Mouse (Mus musculus) limb, embryonic 15.5 days (tissue): ENCODE data around the gene Myh4. TPM values are rescaled to one million over a fixed set of nuclear protein-coding genes. Genes with fewer than 3 reads are reported as not detected.

ENCODE experiments used
- ATAC-seq: fragments of 200-750 bp; cut with Nextera tagmentation; 2 replicates; pipeline ENCODE4 v1.8.0; 2017; ENCODE audit warnings: low read depth, moderate TSS enrichment; ENCODE audit not compliant: insufficient number of reproducible peaks, low FRiP score, low TSS enrichment
- H3K27ac ChIP-seq: fragments of 300-500 bp; sonication (generic); 2 replicates; pipeline ENCODE4 v1.5.1; 2015; ENCODE audit warnings: moderate library complexity, mild to moderate bottlenecking, inconsistent platforms
- H3K27me3 ChIP-seq: fragments of 300-500 bp; sonication (generic); 2 replicates; pipeline ENCODE4 v1.6.1; 2015; ENCODE audit warnings: inconsistent platforms
- H3K36me3 ChIP-seq: fragments of 300-500 bp; sonication (generic); 2 replicates; pipeline ENCODE4 v1.6.1; 2015; ENCODE audit warnings: inconsistent platforms
- H3K4me1 ChIP-seq: fragments of 300-500 bp; sonication (generic); 2 replicates; pipeline ENCODE4 v1.6.1; 2015; ENCODE audit warnings: inconsistent platforms
- H3K4me2 ChIP-seq: fragments of 300-500 bp; sonication (generic); 2 replicates; pipeline ENCODE4 v1.6.1; 2015; ENCODE audit warnings: mild to moderate bottlenecking, inconsistent platforms
- H3K4me3 ChIP-seq: fragments of 300-500 bp; sonication (generic); 2 replicates; pipeline ENCODE4 v1.5.1; 2015; ENCODE audit warnings: mild to moderate bottlenecking, inconsistent platforms
- H3K9ac ChIP-seq: fragments of 300-500 bp; sonication (generic); 2 replicates; pipeline ENCODE4 v1.6.1; 2015; ENCODE audit warnings: inconsistent platforms
- H3K9me3 ChIP-seq: fragments of 300-500 bp; sonication (generic); 2 replicates; pipeline ENCODE4 v1.6.1; 2016; ENCODE audit warnings: inconsistent platforms
- WGBS: fragments of 180-500 bp; shearing (Covaris S2); methylation state at CpG from one replicate; pipeline ENCODE4 v1.1.7; 2015; 5-methylcytosine and 5-hydroxymethylcytosine counted together
- polyA plus RNA-seq: library from polyadenylated mRNA; unstranded; fragments of >200 nt; fragmentation: Nextera tagmentation; extraction: Ambion mirVana; gene quantifications from 2 replicates; pipeline ENCODE4 v1.2.1, GENCODE M21; 2015

Gene Myh4
- polyA plus RNA-seq, 1 experiment from 2014 or later, result 0.12 TPM

GRCm38 (mm10) chr11:67235639-67236358 is 2.0 kb upstream of the Myh4 start:
- Histone ChIP-seq H3K27ac (no peak overlapping the region), H3K4me3 (no peak overlapping the region), H3K36me3 (no peaks in the 10 kb centered on the region), H3K9ac (no peak overlapping the region), H3K9me3 (no peaks in the 10 kb centered on the region), H3K4me2 (no peak overlapping the region), H3K4me1 (no peaks in the 10 kb centered on the region), H3K27me3 (no peaks in the 10 kb centered on the region)
- 52% methylated on average over 5 of the region's 5 CpGs for WGBS
- no peak for ATAC-seq

DNA sequence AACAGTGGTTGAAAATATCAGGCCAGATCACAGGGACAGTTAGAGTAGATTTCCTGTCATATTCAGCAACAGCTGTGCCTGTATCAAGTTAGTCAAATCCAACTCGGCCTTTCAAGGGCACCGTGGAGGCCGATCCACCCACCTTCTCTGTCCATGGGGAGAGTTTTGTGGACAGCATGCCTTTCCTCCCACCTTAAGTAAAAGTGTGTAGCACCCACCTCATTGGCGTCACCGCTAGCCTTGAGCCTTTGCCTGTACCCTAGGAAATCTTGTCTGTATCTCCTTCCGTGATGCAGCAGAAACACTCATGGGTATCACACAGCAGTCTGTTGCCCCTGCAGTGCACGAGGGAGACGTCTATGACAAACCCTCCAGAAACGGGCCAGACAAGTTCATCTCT is 1.0 kb upstream of the Myh4 start:
- Histone ChIP-seq H3K27ac (no peak overlapping the region), H3K9ac (no peak overlapping the region), H3K27me3 (no peaks in the 10 kb centered on the region), H3K36me3 (no peaks in the 10 kb centered on the region), H3K9me3 (no peaks in the 10 kb centered on the region), H3K4me1 (no peaks in the 10 kb centered on the region), H3K4me3 (no peak overlapping the region), H3K4me2 (no peak overlapping the region)
- 79% methylated on average over 9 of the region's 9 CpGs for WGBS
- no peak for ATAC-seq

GRCm38 (mm10) chr11:67241051-67241450 is 3.2 kb downstream of the Myh4 start:
- 82% methylated on average over 6 of the region's 6 CpGs for WGBS
- no peak overlapping the region for H3K4me2 ChIP-seq
- no peak for ATAC-seq

GRCm38 (mm10) chr11:67253691-67254090 is 15.9 kb downstream of the Myh4 start:
- no peaks in the 10 kb centered on the region for H3K9me3 ChIP-seq
- H3K9ac ChIP-seq, result no peak overlapping the region
- H3K4me1 ChIP-seq, result no peaks in the 10 kb centered on the region
- no peaks in the 10 kb centered on the region for H3K27me3 ChIP-seq
- H3K4me2 ChIP-seq, result no peak overlapping the region
- H3K36me3 ChIP-seq, result no peaks in the 10 kb centered on the region
- H3K4me3 ChIP-seq, result no peak overlapping the region
- H3K27ac ChIP-seq, result no peak overlapping the region
- 88% methylated on average over 4 of the region's 4 CpGs for WGBS
- no peak for ATAC-seq

More at GRCm38 (mm10) chr11:67241051-67241450, 3.2 kb downstream of the Myh4 start:
- Histone ChIP-seq H3K36me3 (no peaks in the 10 kb centered on the region), H3K27me3 (no peaks in the 10 kb centered on the region), H3K9me3 (no peaks in the 10 kb centered on the region), H3K9ac (no peak overlapping the region), H3K4me1 (no peaks in the 10 kb centered on the region), H3K27ac (no peak overlapping the region), H3K4me3 (no peak overlapping the region)

GRCm38 (mm10) chr11:67257048-67257447 is 19.2 kb downstream of the Myh4 start:
- ATAC-seq, result no peak
- H3K4me2 ChIP-seq, result no peak overlapping the region
- WGBS, result 62% methylated on average over 7 of the region's 7 CpGs
- H3K36me3 ChIP-seq, result no peaks in the 10 kb centered on the region
- no peak overlapping the region for H3K4me3 ChIP-seq
- no peak overlapping the region for H3K27ac ChIP-seq
- H3K9me3 ChIP-seq, result no peaks in the 10 kb centered on the region
- no peaks in the 10 kb centered on the region for H3K27me3 ChIP-seq
- no peaks in the 10 kb centered on the region for H3K4me1 ChIP-seq
- H3K9ac ChIP-seq, result no peak overlapping the region

- Histone ChIP-seq H3K4me2 (no peak overlapping the region), H3K4me3 (no peak overlapping the region), H3K36me3 (no peaks in the 10 kb centered on the region), H3K9ac (no peak overlapping the region), H3K4me1 (no peaks in the 10 kb centered on the region), H3K27ac (no peak overlapping the region), H3K9me3 (no peaks in the 10 kb centered on the region), H3K27me3 (no peaks in the 10 kb centered on the region)
- WGBS, result 81% methylated on average over 6 of the region's 6 CpGs
- ATAC-seq, result no peak
These were observed 23.1 kb downstream of the Myh4 start for GRCm38 (mm10) chr11:67260956-67261355.

DNA sequence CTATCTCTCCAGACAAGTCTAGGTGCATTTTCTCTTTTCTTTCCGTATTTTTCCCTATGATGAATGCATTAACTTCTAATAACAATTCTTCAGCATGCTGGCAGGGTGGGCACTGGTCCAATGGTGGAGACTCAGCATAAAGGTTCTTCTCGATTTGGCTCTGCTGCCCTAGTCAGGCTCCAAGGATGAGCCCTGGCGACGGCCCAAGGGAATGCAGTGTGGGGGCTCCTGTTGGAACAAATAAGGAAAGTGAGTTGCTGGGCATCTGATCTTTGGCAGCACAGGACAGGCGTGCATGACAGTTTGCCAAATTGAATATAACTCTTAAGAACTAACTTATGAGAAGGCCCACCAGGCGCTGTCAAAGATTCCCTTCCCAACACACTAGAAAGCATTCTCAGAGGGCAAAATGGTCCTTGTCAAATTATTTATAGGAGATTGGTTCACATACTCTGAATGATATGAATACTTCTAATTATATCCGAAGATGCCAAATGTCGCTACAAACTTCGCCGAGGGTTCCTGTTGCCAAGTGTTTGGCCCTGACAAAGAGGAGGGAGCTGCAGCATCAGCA is 38.9 kb downstream of the Myh4 start, which contains the start of gene Myh8:
Gene Myh8, plus strand, starts transcription at position 524 of the 574 bp plus-strand sequence.
- H3K4me3 ChIP-seq, result no peak within 1 kb of the TSS
- H3K36me3 ChIP-seq, result no peaks in the 10 kb centered on the region
- H3K27me3 ChIP-seq, result no peaks in the 10 kb centered on the region
- H3K4me2 ChIP-seq, result no peak within 1 kb of the TSS
- H3K9me3 ChIP-seq, result no peaks in the 10 kb centered on the region
- no peak for ATAC-seq
- no peak within 1 kb of the TSS for H3K27ac ChIP-seq
- H3K9ac ChIP-seq, result no peak within 1 kb of the TSS
- WGBS, result 79% methylated on average over 10 of the region's 10 CpGs
- no peaks in the 10 kb centered on the region for H3K4me1 ChIP-seq

- no peak overlapping the region for H3K4me3 ChIP-seq
- H3K9me3 ChIP-seq, result no peaks in the 10 kb centered on the region
- ATAC-seq, result no peak
- no peaks in the 10 kb centered on the region for H3K36me3 ChIP-seq
- no peak overlapping the region for H3K27ac ChIP-seq
- H3K27me3 ChIP-seq, result no peaks in the 10 kb centered on the region
- WGBS, result 64% methylated on average over 1 of the region's 1 CpGs
- H3K4me2 ChIP-seq, result no peak overlapping the region
- H3K9ac ChIP-seq, result no peak overlapping the region
- H3K4me1 ChIP-seq, result no peaks in the 10 kb centered on the region
These were observed 55.6 kb downstream of the Myh4 start for GRCm38 (mm10) chr11:67293440-67293839.

Other genes with a start within 250 kb of the Myh4 start
- 1.1 and 2.3 TPM in 2 replicates for gene Tmem220, start 212.9 kb upstream of the Myh4 start, polyA plus RNA-seq
- gene Adprm, start 185.4 kb upstream of the Myh4 start, polyA plus RNA-seq, result 30.3 and 33.8 TPM in 2 replicates
- gene Sco1, start 185.4 kb upstream of the Myh4 start, polyA plus RNA-seq, result 16.4 and 16.8 TPM in 2 replicates
- gene Myh3, start 159.7 kb upstream of the Myh4 start, polyA plus RNA-seq, result 127 and 317 TPM in 2 replicates
- 0.27 and 0.52 TPM in 2 replicates for gene Myh2, start 67.0 kb upstream of the Myh4 start, polyA plus RNA-seq
- gene Myh1, start 38.0 kb upstream of the Myh4 start, polyA plus RNA-seq, result 1.0 and 1.2 TPM in 2 replicates
- gene Myh8, start 39.1 kb downstream of the Myh4 start, polyA plus RNA-seq, result 55.9 and 160 TPM in 2 replicates
- 0.10 and 0.27 TPM in 2 replicates for gene Myh13, start 83.6 kb downstream of the Myh4 start, polyA plus RNA-seq
- gene Gas7, start 217.4 kb downstream of the Myh4 start, polyA plus RNA-seq, result 25.2 and 27.0 TPM in 2 replicates